Mouse (Mus musculus): ENCODE results near the gene Hexb.

The Hexb gene

DNA sequence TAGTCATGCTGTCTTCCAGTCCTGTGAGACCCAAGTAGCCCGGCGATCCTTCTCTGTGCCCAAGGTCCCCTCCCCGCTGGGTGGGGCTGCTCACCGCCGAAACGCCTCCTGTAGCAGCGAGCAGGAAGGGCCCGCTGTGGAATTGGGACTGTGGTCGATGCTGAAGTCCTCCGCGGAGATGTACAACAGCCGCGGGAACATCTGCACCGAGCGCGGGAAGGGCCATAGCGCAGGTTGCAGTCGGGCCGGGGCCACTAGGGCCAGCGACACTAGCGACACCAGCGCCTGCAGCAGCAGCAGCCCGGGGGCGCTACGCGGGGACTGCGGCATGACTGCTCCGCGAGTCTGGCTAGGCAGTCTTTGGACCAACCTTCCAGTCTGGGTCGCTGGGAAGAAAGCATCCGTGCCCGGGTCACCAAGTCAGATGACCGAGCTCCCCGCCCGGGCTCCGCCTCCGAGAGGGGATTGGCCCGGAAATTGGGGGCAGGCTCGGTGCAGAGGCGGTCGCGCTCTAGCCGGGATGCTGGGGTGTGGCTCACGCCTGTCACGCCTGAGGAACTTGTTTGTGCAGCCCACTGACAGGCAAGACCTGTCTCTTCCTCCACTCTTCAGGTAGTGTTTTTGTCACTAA lies at the start of gene Hexb:
Hexb (minus strand) TSS at position 426 of the 631 bp plus-strand sequence.
- DNase-seq, result peak; percentile 97

DNA sequence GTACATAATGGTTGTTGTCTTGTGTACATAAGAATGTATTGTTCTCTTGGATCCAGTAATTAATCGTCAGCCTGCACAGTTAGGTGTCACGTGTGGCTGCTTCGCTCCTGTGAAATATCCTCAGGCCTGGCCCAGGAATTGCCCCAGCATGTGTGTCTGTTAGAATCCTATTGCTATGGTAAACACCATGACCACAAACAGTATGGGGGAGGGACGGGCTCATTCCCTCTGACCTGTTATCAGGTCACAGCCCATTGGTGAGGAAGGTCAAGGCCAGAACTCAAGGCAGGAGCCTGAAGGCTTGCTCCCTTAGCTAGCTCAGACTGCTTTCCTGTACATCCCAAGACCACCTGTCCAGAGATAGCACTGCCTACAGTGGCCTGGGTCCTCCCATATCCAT lies 49.6 kb upstream of the Hexb start:
- no peak for DNase-seq

DNA sequence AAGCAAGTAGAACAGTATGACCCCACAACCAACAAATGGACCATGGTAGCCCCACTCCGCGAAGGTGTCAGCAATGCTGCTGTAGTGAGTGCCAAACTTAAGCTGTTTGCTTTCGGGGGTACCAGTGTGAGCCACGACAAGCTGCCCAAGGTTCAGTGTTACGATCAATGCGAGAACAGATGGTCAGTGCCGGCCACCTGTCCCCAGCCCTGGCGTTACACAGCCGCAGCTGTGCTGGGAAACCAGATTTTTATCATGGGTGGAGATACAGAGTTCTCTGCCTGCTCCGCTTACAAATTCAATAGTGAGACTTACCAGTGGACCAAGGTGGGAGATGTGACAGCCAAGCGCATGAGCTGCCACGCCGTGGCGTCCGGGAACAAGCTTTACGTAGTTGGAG lies 48.1 kb upstream of the Hexb start:
- no peak for DNase-seq

DNA sequence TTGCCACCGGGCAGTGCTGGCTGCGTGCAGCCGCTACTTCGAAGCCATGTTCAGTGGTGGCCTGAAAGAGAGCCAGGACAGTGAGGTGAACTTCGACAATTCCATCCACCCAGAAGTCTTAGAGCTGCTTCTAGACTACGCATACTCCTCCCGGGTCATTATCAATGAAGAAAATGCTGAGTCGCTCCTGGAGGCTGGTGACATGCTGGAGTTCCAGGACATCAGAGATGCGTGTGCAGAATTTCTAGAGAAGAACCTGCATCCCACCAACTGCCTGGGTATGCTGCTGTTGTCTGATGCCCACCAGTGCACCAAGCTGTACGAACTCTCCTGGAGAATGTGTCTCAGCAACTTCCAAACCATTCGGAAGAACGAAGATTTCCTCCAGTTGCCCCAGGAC lies 47.0 kb upstream of the Hexb start:
- no peak for DNase-seq

DNA sequence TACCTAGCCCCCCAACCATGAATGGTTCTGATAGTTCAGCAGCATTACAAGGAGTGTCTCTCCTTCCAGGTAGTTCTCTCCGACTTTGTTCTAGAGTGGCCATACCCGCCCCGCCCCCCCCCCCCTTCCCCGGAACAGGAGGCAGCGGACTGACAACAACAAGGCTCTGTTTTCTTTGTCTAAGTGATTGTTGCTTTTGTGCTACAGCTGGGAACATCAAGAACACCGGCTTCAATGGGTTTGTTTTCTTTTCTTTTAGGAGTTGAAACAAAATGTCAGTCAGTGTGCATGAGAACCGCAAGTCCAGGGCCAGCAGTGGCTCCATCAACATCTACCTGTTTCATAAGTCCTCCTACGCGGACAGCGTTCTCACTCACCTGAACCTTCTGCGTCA lies 46.6 kb upstream of the Hexb start:
- no peak for DNase-seq

DNA sequence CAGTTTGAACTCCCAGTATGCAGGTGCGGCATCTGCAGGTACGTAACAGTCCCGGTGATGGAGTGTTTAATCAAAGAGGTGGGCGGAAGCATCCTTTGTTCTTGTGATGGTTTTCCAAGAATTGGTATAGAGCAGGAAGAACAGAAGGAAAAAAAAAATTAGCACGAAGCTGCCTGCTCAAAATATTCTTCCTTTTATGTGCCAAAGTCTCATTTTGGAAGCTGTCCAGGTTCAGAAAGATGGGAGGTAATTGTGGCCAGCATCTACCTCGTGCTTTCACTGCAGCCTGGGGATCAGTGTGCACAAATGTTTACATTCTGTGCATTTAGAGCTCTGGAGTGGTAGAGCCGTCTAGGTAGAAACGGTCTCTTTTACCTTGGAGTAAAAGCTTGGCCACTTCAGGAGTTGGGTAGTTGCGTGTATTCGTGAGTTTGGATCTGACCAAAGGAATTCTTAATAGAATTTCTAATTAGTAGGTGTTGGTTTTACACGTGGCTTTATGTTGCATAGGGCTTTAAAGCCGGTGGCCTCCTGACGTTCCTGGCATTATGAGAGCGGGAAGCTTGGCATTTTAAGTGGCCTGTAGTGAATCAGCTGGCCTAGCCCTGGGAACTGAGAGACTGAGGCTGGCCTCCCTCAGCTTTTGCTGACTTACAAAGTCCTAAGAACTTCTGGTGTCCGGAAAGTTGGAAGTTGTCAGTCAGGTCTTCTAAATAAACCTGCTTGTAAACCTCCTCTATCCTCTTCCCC lies 46.0 kb upstream of the Hexb start:
- no peak for DNase-seq

DNA sequence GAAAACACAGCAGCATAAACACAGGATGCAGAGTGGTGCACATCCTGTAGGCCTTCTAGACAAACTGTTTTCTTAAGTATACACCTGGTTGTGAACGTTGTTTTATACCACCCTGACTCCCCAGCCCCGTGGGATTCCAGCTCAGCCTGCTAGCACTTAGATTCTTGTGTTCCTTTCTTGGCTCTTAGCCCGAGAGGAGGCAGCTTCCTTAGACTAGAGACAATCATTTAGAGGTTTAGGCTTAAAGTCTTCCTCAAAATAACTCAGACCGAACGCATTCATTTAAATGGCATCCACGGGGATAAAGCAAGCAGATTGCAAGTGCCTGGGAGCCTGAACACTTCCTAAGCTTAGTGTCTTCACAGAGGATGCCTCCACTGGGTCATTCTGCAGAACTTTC lies 44.6 kb upstream of the Hexb start:
- no peak for DNase-seq

DNA sequence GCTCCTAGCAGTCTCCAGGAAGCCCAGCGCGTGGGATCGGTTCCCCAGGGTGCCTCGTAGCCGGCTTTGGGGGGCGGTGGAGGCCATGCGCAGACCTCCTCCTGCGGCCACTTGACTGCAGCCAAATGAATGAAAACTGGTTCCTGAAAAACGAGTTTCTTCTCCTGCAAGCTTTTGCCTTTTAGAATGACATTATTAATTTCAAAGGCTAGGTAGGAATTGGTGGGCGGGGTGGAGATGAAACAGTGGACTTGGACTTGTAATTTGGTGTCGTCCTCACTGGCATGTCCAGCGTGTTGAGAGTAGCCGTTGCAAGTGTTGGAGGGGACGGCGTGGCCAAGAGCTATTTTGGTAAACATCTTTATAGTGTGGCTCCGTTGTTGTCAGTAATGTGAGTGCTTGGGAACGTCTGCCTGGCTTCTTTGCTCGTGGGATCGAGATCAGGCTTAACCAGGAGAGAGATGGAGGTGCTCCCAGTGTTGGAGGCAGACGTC lies 43.7 kb upstream of the Hexb start:
- DNase-seq, result no peak

DNA sequence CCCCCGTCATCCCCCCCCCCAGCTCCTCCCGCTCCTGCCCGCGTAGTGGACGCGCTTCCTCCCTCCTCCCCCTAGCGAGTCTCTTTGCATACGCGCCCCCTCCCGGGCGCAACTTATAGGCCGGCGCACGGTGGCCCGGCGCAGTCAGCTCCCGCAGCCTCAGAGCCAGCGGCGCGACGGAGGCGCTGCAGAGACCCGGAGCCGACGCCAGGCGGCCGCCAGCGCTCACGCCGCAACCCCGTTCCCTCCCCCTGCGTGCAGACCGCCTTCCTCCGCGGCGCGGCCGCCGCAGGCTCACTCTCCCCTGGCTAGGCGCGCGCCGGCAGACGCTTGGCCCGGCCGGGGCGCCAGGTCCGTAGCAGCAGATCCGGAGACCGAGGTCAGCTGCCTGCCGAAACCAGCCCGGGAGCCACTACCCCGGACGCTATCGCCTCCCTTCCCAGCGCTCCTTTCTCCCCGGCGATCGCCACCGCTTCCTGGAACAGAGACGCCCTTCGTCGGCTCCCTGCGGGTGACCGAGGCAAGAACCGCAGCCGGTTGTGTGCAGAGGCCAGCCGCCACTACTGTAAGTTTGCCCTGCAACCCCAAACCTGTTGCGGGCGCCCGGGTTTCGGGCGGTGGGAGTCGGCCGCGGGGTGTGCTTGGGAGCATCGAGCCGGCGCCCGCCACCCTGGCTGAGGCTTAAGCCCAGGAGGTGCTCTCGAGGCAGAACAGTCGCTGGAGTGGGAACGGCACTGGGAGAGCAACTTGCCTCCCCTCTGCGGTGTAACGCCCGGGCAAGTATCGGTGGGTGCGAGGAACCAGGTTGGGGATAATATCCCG lies 43.0 kb upstream of the Hexb start, which contains the start of gene Enc1:
Enc1 (plus strand) TSS at position 141 of the 822 bp plus-strand sequence.
- peak; percentile 86 to 92 for DNase-seq

DNA sequence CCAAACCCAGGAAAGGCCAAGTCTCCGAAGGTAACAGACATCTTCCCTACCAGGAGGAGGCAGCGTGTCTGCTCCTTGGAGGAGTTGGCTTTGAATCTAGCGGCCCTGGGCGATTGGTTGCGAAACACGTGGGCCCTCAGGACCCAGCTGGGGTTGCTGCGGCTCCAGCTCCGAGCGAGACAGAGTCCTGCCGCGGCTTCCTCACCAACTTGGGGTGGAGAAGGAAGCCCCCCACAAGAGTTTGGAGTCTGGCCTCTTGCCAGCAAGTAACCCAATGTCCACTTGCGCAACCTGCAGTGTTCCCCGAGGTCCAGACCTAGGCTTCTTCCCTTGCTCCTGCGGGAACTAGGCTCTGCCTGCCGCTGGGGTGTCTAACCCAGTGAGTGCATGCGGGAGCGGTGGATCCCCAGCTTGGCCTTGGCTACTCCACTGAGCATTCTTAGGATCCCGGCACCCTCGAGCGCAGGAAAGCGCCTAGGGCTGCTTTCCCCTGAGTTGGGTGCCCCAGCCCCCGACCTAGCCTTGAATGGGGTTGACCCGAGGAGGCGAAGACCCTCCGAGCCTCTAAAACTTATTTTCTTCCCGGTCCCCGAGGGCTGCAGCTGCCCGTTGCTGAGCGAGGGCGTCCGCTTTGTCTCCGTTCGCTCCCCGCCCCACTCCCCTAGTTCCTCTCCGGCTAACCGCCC lies 42.3 kb upstream of the Hexb start:
- DNase-seq, result peak; percentile 84

DNA sequence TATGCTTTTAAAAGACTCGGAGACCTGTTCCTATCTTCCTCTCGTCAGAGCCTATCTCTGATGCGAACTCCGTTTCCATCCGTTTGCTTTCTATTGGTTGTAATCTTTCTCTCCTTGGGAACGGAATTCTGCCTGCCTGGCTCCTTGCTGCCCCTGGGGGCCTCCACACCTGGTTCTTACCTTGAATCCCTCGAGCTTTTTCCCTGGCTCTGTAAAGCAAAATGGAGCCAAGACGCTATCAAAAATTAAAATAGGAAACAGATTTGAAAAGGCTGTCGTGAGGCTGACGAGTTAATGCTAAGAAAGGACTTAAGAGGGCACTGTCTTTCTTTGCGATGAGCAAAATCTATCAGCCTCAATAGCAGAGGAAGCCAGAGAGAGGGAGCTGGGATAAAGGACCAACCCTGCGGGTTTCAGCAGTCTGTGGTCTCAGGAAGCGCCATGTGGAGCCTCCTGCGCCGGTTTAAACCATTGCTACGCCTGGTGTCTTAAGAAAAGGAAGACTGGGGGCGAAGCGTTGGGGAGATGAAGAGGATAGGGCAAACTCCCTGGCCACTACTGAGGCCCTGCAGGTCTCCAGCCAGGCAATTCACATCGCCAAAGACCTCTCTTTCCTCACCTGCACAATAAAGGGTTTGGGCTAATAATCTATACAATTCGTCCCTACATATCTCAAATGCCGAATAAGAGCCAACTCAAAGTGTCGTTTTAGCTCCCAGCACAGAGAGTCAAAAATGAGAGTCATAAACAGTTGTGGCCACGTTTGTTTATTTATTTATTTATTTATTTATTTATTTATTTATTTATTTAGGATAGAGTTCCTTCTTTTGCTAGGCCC lies 41.4 kb upstream of the Hexb start:
- peak; percentile 52 to 53 for DNase-seq

DNA sequence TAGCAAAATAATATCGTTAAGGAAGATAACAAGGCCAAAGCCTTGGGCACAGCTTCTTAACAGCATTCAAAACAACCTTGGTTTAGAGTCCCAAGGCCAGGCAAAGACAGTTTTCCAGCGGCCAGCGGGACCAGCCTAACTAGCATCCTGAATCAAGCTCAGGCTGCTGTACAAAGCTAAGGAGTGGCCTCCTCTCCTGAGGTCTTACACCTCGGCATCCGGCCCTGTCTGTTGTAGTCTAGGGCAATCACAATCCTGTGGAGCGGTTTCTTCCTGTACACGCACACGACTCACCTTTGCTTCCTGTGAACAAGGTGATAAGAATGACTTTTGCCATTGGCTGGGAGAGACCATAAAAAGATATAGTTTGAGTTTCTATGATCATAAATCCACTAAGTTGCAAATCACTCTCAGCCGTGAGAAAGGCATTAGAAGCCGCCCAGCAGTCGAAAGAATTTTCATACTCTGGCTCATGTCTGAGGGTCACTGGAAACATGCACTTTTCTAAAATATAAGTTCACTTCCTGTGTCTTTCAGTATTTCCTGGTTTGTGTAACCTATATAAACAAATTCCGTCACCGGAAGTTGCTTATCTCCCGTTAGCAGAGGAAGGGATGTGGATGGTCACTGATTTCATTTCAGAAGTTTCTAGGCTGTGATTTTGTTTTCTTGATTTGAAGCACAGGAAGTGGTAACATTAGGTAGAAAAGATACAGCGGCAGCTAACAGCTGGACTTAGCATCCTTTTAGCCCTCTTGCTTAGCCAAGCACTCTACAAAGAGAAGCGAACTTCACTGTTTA lies 40.2 kb upstream of the Hexb start:
- no peak for DNase-seq

DNA sequence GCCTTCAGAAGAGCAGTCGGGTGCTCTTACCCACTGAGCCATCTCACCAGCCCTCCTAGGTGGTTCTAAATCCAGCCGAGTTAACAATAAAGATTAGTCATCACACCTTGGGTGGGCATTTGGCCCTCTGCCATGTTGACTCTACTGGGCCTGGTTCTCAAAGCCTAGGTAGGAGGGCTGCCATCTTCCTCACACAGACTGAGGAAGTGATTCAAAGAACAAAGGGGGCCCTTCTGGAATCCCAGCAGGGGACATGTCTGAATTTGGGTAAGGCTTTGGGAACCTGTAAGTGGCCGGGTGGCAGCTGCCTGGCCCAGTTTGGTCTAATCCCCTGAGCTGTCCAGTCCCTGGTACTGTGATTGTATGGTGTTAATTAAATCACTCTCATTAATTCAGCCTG lies 39.5 kb upstream of the Hexb start:
- no peak for DNase-seq

DNA sequence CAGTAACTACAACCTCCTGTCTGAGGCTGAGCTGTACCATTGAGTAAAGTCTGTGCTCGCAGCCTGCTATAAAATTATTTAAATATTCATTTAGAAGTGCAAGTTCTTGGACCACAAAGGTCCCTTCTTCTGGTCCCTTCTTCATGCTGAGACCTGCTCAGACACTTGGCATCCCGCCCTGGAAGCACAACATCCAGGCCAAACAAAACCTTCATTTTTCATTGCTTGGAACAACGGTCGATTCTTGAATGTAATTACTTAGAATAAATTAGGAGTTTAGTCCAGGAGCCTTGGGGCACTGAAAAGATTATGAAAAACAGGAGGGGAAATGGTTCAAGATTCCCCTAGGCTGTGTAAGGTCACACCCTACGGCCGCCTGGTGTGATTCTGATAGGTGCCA lies 37.8 kb upstream of the Hexb start:
- no peak for DNase-seq

DNA sequence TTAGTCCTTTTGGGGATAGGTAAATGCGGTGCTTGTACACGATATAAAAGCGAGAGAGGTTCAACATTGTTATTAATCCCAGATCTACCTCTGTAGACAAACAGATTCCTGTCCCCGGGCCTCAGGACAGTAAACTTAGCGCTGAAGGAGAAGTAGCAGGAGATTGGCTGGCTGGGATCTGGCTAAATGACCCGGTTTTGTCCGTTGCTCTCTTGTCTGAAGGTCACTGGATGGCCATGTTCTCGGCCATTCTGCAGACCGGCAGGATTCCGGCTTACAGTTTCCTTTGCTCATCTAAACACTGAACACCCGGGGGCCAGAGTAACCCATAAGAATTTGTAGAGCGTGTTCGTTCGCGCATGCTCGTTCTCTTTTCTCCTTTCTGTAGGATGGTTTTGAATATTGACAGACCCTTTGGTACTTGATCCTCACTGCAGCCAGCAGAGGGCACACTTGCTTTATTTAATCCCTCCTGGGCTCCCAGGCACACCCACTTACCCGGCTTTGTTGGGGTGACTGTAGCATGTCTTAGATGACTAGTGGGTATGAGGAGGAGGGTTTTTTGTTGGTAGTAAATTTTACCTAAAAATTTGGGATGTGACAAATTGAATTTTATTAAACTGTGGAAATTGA lies 36.7 kb upstream of the Hexb start:
- DNase-seq, result peak; percentile 78 to 91

DNA sequence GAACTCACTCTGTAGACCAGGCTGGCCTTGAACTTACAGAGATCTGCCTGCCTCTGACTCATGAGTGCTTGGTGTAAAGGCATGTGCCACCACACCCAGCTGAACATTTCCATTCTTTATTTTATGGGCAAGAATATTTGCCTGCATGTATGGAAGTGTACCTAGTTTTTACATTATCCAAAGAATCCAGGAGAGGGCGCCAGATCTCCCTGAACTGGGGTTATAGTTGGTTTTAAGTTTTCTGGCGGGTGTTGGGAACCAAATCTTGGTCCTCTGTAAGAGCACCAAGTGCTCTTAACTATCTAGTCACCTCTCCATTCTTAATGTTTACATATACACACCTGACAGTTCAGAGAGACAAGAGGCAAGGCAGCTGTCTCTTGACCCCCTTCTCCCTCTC lies 34.9 kb upstream of the Hexb start:
- DNase-seq, result peak in 1 of 2 experiments; percentile 32

DNA sequence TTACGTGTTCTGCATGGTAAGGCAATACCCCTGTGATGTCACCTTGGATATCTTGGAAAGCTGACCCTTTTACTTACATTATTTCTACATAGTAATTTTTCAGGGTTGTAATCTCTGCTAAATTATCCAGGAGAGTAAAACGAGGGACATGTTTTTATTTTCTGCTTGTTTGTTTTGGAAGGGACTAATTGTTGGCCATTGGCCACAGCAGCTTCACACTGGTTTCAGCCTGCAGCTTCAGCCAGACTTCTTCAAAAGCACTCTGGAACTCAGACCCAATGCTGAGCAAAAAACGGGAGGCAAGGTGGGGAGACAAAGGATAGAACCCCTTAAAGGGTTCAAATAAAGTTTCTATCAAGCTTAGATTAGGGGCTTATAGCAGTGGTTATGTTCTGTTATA lies 31.9 kb upstream of the Hexb start:
- no peak for DNase-seq

DNA sequence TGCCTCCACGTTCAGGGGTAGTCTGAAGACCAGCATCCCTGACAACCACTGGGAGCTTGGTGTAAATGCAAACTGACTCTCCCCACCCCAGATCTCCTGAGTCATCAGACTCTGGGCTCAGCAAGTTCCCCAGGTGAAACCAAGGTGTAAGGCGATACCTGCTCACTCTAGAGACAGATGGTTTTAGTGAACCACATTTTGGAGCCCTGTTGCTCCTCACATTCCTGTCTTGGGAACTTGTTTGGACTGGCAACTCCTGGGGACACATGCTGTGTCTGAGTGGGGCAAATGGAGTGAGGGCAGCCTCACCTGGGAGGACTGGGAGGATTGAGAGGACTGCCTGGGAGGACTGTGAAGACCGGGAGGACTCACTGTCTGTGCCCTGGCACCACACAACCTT lies 29.6 kb upstream of the Hexb start:
- no peak for DNase-seq

DNA sequence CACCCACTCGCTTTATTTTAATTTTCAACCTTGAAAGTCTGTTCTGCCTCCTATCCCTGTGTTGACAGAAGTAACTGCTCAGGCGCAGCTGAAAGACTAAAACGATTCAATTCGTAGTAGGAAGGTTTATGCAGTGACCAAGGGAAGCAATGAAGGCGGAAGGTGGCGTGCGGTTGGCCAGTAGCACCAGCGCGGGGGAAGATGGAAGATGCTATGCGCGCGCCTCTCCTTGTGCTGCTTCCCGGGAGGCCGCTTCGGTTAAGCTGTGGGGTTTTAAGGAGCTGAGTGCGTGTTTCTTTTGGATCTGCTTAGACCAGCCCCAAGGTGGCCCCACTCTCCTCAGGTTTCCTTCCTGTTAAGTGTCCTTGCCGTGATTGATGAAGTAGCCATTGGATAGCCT lies 27.0 kb upstream of the Hexb start:
- peak in 1 of 2 experiments; percentile 47 for DNase-seq

DNA sequence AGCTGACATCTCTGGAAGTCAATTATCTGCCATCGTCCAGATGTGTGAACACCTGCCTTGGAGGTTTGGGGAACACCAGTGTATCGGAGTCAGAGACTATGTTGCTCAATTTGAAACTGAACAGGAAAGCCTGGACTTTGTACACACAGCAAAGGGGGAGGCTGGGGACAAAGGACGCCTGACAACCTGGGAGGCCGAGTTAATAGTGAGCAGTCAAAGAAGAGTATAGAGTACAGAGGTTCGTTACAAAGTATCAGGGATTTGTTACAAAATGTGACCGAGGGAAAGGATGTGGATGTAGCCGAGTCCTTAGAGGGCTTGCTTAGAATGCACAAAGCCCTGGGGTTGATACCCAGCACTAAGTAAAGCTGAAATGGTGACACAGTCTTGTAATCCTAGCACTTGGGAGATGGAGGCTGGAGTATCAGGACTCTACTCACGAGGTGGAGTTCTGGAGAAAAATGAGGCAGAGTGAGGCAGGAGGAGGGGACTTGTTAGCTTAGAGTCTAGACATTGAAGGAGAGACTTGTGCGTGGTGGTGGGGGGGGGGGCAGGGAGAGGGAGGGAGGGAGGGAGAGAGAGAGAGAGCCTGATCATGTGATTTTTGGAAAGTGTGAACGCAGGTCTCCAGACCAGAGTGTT lies 26.3 kb upstream of the Hexb start:
- peak; percentile 70 to 83 for DNase-seq

All from kidney, postnatal 36 days (tissue).